Mouse (Mus musculus) kidney, adult 2 months (tissue): ENCODE results near the gene Gm9046.
"Not testable (repeated sequence)": the region's sequence is repeated elsewhere in the genome, so short reads cannot be mapped to it uniquely, and the experiment has no call there.

Source experiments
- CTCF ChIP-seq: fragments of 200-500 bp; conservative IDR thresholded peaks from 2 replicates; pipeline ENCODE4 v1.5.1; 2011; ENCODE audit warnings: low read depth, mild to moderate bottlenecking, control low read depth, low read length, moderate library complexity, mixed read lengths; ENCODE audit not compliant: insufficient read depth, insufficient read length
- POLR2A ChIP-seq: fragments of 200-500 bp; IDR thresholded peaks from one replicate; pipeline ENCODE4 v1.6.1; 2011; ENCODE audit warnings: low read depth, low read length, control low read depth

- not testable (repeated sequence) for TF ChIP-seq CTCF, POLR2A
These were observed 5.3 kb downstream of the Gm9046 start, which contains the start of gene Gm9045 for GRCm38 (mm10) chr10:118337731-118338130.
